Mouse (Mus musculus): Measurements from ENCODE around the gene Kifc3. TPM values are rescaled to one million over a fixed set of nuclear protein-coding genes. Genes with fewer than 3 reads are reported as not detected.

Kifc3 gene
- total RNA-seq, 2 experiments from 2014 or later: 11.2 to 11.5 TPM

Other genes starting within 250 kb of the Kifc3 start
- gene Adgrg1, start 228.1 kb downstream of the Kifc3 start, total RNA-seq (2021): 10 to 100 TPM; 21.4 to 38.2 TPM
- under 1 TPM; 0.33 TPM for gene Adgrg3, start 185.1 kb downstream of the Kifc3 start, total RNA-seq (2021)
- not detected for gene Drc7, start 147.7 kb downstream of the Kifc3 start, total RNA-seq (2021)
- 1 to 10 TPM; 5.4 to 7.5 TPM for gene Katnb1, start 121.6 kb downstream of the Kifc3 start, total RNA-seq (2021)
- gene Cngb1, start 103.8 kb upstream of the Kifc3 start, total RNA-seq (2021): 1 to 10 TPM in 1 of 2 experiments, under 1 TPM in 1; 0.92 to 1.3 TPM
- gene Tepp, start 107.8 kb upstream of the Kifc3 start, total RNA-seq (2021): not detected
- 1 to 10 TPM; 5.4 to 6.1 TPM for gene Zfp319, start 129.1 kb upstream of the Kifc3 start, total RNA-seq (2021)
- 1 to 10 TPM; 6.6 to 7.2 TPM for gene Usb1, start 129.5 kb upstream of the Kifc3 start, total RNA-seq (2021)
- 10 to 100 TPM; 21.3 to 35.9 TPM for gene Mmp15, start 149.5 kb upstream of the Kifc3 start, total RNA-seq (2021)
- 10 to 100 TPM in 1 of 2 experiments, 1 to 10 TPM in 1; 9.7 to 13.1 TPM for gene Cfap20, start 232.1 kb upstream of the Kifc3 start, total RNA-seq (2021)

Measured in gastrocnemius, postnatal 14 days (tissue).